Mouse (Mus musculus) limb, embryonic 14.5 days (tissue): ENCODE measurements at regions not wholly inside any gene's neighbourhood (a gene's known extent, or its start where the extent isn't known, plus 50 kb on each side); places are given as distances from the start of the nearest gene placed in this dataset.

ENCODE experiments used
- ATAC-seq: fragments of 200-750 bp; cut with Nextera tagmentation; 2 replicates; pipeline ENCODE4 v1.8.0; 2017; ENCODE audit warnings: low read depth, moderate number of reproducible peaks, moderate TSS enrichment; ENCODE audit not compliant: low FRiP score
- DNase-seq: peaks from one replicate; pipeline ENCODE4 v3.0.0-alpha.2; 2015; ENCODE audit warnings: low spot score
- H3K27ac ChIP-seq: fragments of 300-500 bp; sonication (generic); replicated peaks from 2 replicates; pipeline ENCODE4 v1.5.1; 2014; ENCODE audit warnings: low read depth, mild to moderate bottlenecking, low read length, moderate library complexity, mixed read lengths
- H3K27me3 ChIP-seq: fragments of 300-500 bp; sonication (generic); 2 replicates; pipeline ENCODE4 v1.6.1; 2014; ENCODE audit warnings: low read length, mixed read lengths; ENCODE audit not compliant: control insufficient read depth, insufficient read depth
- H3K36me3 ChIP-seq: fragments of 300-500 bp; sonication (generic); 2 replicates; pipeline ENCODE4 v1.6.1; 2014; ENCODE audit warnings: mild to moderate bottlenecking, low read length, moderate library complexity, mixed read lengths; ENCODE audit not compliant: control insufficient read depth, insufficient read depth
- H3K4me1 ChIP-seq: fragments of 300-500 bp; sonication (generic); 2 replicates; pipeline ENCODE4 v1.6.1; 2014; ENCODE audit warnings: antibody characterized with exemption, low read length, mixed read lengths; ENCODE audit not compliant: control insufficient read depth, insufficient read depth
- H3K4me2 ChIP-seq: fragments of 300-500 bp; sonication (generic); replicated peaks from 2 replicates; pipeline ENCODE4 v1.6.1; 2014; ENCODE audit warnings: low read depth, mild to moderate bottlenecking, low read length, moderate library complexity; ENCODE audit not compliant: severe bottlenecking
- H3K4me3 ChIP-seq: fragments of 300-500 bp; sonication (generic); replicated peaks from 2 replicates; pipeline ENCODE4 v1.5.1; 2014; ENCODE audit warnings: low read length
- H3K9ac ChIP-seq: fragments of 300-500 bp; sonication (generic); 2 replicates; pipeline ENCODE4 v1.6.1; 2014; ENCODE audit warnings: mild to moderate bottlenecking, low read depth, low read length, moderate library complexity; ENCODE audit not compliant: severe bottlenecking
- H3K9me3 ChIP-seq: fragments of 300-500 bp; sonication (generic); 2 replicates; pipeline ENCODE4 v1.6.1; 2016; ENCODE audit warnings: low read length; ENCODE audit not compliant: control insufficient read depth
- POLR2A ChIP-seq: fragments of 200-500 bp; IDR thresholded peaks from 2 replicates; pipeline ENCODE4 v1.8.0; 2012; ENCODE audit warnings: inconsistent platforms, mild to moderate bottlenecking, moderate library complexity, borderline replicate concordance; ENCODE audit not compliant: insufficient read depth, insufficient read length; ENCODE audit errors: extremely low read depth
- WGBS: fragments of 180-500 bp; shearing (Covaris S2); extraction: QIAGEN DNeasy Blood & Tissue Kit; methylation state at CpG from one replicate; pipeline ENCODE4 v1.1.7; 2014; 5-methylcytosine and 5-hydroxymethylcytosine counted together

GRCm38 (mm10) chr12:71614945-71615344 lies 215.9 kb upstream of the Daam1 start:
- WGBS = 55% methylated on average over 2 of the region's 2 CpGs
- no peak for TF ChIP-seq POLR2A
- no peaks in the 10 kb centered on the region for H3K9me3 ChIP-seq
- H3K27me3 ChIP-seq = no peaks in the 10 kb centered on the region
- peaks cover 3% of the 10 kb centered on the region; the same call in 1 of the 2 replicates for H3K4me1 ChIP-seq
- H3K27ac ChIP-seq = no peak overlapping the region
- ATAC-seq (no peak), DNase-seq (no peak)
- H3K4me2 ChIP-seq = no peak overlapping the region
- no peak overlapping the region for H3K9ac ChIP-seq
- H3K36me3 ChIP-seq = no peaks in the 10 kb centered on the region
- no peak overlapping the region for H3K4me3 ChIP-seq

DNA sequence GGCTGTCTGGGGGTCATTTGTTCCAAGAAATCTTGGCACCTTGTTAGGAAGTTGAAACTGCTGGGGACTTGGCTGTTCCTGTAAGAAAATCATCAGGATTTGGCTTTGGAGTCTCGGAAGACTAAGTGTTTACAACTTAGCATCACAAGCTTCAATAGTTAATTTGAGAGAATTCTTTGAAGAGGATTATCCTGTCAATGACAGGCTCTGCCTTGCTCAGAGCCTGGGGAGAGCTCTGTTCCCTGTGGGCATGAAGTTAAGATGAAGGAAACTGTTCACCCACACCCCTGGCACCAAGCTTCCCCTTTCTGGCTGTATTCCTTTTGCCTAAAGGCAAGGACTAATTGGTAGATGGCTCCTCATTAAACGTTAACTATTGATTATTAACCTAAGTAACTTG lies 215.5 kb upstream of the Daam1 start:
- TF ChIP-seq POLR2A = no peak
- Histone ChIP-seq H3K36me3 (no peaks in the 10 kb centered on the region), H3K4me1 (peaks cover 3% of the 10 kb centered on the region; the same call in 1 of the 2 replicates), H3K27ac (no peak overlapping the region), H3K4me3 (no peak overlapping the region), H3K9ac (no peak overlapping the region), H3K27me3 (no peaks in the 10 kb centered on the region), H3K4me2 (no peak overlapping the region), H3K9me3 (no peaks in the 10 kb centered on the region)
- no peak for DNase-seq
- no peak for ATAC-seq
- 35% methylated on average over 2 of the region's 2 CpGs for WGBS

DNA sequence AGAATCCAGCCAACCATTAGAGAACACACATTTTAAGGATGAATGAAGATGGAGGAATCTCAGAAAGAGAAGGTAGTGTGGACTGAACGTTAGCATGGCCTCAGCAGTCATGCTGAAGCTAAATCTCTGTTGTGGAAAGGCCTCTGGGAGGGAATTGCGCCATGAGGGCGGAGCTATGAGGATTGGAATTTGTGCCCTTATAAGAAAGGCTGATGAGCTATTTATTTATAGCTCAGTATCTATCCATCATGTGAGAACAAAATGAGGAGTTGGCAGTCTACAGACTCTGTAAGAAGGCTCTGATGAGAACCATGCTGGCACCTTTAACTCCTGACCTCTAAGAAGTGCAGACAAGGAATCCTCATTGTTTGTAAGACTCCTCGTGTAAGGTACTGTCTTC lies 214.8 kb upstream of the Daam1 start:
- no peak for DNase-seq
- Histone ChIP-seq H3K36me3 (no peaks in the 10 kb centered on the region), H3K4me2 (no peak overlapping the region), H3K4me3 (no peak overlapping the region), H3K9me3 (no peaks in the 10 kb centered on the region), H3K27ac (no peak overlapping the region), H3K9ac (no peak overlapping the region), H3K4me1 (peaks cover 3% of the 10 kb centered on the region; the same call in 1 of the 2 replicates), H3K27me3 (no peaks in the 10 kb centered on the region)
- TF ChIP-seq POLR2A = no peak
- ATAC-seq = no peak
- 85% methylated on average over 4 of the region's 4 CpGs for WGBS

DNA sequence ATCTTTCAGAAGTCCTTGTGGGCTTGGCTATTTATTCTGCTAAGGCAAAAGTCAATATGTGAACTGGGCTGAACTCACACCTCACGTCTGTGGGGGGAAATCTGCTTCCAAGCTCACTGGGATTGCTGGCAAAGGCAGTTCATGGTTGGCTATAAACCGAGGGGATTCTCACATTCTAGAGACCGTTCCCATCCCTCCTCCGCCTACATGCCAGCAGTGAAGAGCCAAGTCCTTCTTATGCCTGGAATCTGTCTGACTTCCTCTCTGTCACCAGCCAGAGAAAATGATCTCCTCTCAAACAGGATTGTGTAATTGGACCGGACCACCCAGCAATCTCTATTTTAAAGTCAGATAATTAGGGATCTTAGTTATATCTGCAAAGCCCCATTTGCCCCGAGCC lies 212.4 kb upstream of the Daam1 start:
- ATAC-seq (no peak), DNase-seq (no peak)
- Histone ChIP-seq H3K9me3 (no peaks in the 10 kb centered on the region), H3K36me3 (no peaks in the 10 kb centered on the region), H3K9ac (no peak overlapping the region), H3K27me3 (no peaks in the 10 kb centered on the region), H3K4me1 (peaks cover 3% of the 10 kb centered on the region; the same call in 1 of the 2 replicates), H3K4me3 (no peak overlapping the region), H3K4me2 (no peak overlapping the region), H3K27ac (no peak overlapping the region)
- TF ChIP-seq POLR2A = no peak
- 69% methylated on average over 6 of the region's 6 CpGs for WGBS

DNA sequence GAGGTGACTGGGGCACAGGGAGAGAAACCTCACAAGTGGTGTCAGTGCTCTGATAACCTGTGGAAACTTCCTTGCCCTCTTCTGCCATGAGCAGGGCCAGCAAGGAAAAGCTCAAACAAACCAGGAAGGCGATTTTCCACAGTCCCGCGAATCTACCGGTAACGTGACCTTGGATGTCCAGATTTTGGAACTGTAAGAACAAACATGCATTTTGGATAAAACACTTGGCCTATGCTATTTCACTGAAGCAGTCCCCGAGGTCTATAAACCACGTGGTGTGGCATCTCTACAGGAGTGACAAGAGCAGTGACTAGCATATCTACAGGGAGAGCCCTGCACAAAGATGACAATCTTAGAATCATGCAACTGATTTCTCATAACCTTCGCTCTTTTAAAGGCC lies 211.9 kb upstream of the Daam1 start:
- Histone ChIP-seq H3K36me3 (no peaks in the 10 kb centered on the region), H3K27ac (no peak overlapping the region), H3K4me2 (no peak overlapping the region), H3K9ac (no peak overlapping the region), H3K4me1 (peaks cover under 1% of the 10 kb centered on the region; the same call in 1 of the 2 replicates), H3K27me3 (no peaks in the 10 kb centered on the region), H3K4me3 (no peak overlapping the region), H3K9me3 (no peaks in the 10 kb centered on the region)
- DNase-seq = no peak
- ATAC-seq = no peak
- no peak for TF ChIP-seq POLR2A
- 87% methylated on average over 8 of the region's 8 CpGs for WGBS

- H3K27me3 ChIP-seq = no peaks in the 10 kb centered on the region
- H3K9ac ChIP-seq = no peak overlapping the region
- H3K4me2 ChIP-seq = no peak overlapping the region
- H3K36me3 ChIP-seq = no peaks in the 10 kb centered on the region
- 36% methylated on average over 4 of the region's 4 CpGs for WGBS
- ATAC-seq = no peak
- no peak for DNase-seq
- no peak overlapping the region for H3K27ac ChIP-seq
- H3K4me3 ChIP-seq = no peak overlapping the region
- H3K9me3 ChIP-seq = no peaks in the 10 kb centered on the region
- TF ChIP-seq POLR2A = no peak
- peaks cover 7% of the 10 kb centered on the region for H3K4me1 ChIP-seq
Observed at GRCm38 (mm10) chr12:71619561-71619960, 211.3 kb upstream of the Daam1 start.
